Mouse (Mus musculus) hindbrain, embryonic 15.5 days (tissue): Measurements from ENCODE around the gene Crtc3. TPM values are rescaled to one million over a fixed set of nuclear protein-coding genes. Genes with fewer than 3 reads are reported as not detected.

Experiments
- ATAC-seq: fragments of 200-750 bp; cut with Nextera tagmentation; 2 replicates; pipeline ENCODE4 v1.8.0; 2017; ENCODE audit warnings: low read depth, moderate number of reproducible peaks, moderate TSS enrichment; ENCODE audit not compliant: low FRiP score
- H3K27ac ChIP-seq: fragments of 300-500 bp; sonication (generic); replicated peaks from 2 replicates; pipeline ENCODE4 v1.5.1; 2015; ENCODE audit warnings: mild to moderate bottlenecking, inconsistent platforms
- H3K27me3 ChIP-seq: fragments of 300-500 bp; sonication (generic); 2 replicates; pipeline ENCODE4 v1.6.1; 2015; ENCODE audit warnings: control low read depth, inconsistent platforms
- H3K36me3 ChIP-seq: fragments of 300-500 bp; sonication (generic); 2 replicates; pipeline ENCODE4 v1.6.1; 2015; ENCODE audit warnings: control low read depth, inconsistent platforms
- H3K4me1 ChIP-seq: fragments of 300-500 bp; sonication (generic); replicated peaks from 2 replicates; pipeline ENCODE4 v1.6.1; 2015; ENCODE audit warnings: control low read depth, inconsistent platforms
- H3K4me2 ChIP-seq: fragments of 300-500 bp; sonication (generic); 2 replicates; pipeline ENCODE4 v1.6.1; 2015; ENCODE audit warnings: moderate library complexity, mild to moderate bottlenecking, inconsistent platforms
- H3K4me3 ChIP-seq: fragments of 300-500 bp; sonication (generic); 2 replicates; pipeline ENCODE4 v1.5.1; 2015; ENCODE audit warnings: mild to moderate bottlenecking, inconsistent platforms
- H3K9ac ChIP-seq: fragments of 300-500 bp; sonication (generic); 2 replicates; pipeline ENCODE4 v1.6.1; 2015; ENCODE audit warnings: inconsistent platforms
- H3K9me3 ChIP-seq: fragments of 300-500 bp; sonication (generic); 2 replicates; pipeline ENCODE4 v1.6.1; 2016; ENCODE audit warnings: control low read depth, inconsistent platforms
- WGBS: fragments of 180-500 bp; shearing (Covaris S2); methylation state at CpG from one replicate; pipeline ENCODE4 v1.1.7; 2015; 5-methylcytosine and 5-hydroxymethylcytosine counted together
- polyA plus RNA-seq: library from polyadenylated mRNA; unstranded; fragments of >200 nt; fragmentation: Nextera tagmentation; extraction: Ambion mirVana; gene quantifications from 2 replicates; pipeline ENCODE4 v1.2.1, GENCODE M21; 2015

Gene Crtc3
- polyA plus RNA-seq, 1 experiment from 2014 or later: 17.7 TPM

DNA sequence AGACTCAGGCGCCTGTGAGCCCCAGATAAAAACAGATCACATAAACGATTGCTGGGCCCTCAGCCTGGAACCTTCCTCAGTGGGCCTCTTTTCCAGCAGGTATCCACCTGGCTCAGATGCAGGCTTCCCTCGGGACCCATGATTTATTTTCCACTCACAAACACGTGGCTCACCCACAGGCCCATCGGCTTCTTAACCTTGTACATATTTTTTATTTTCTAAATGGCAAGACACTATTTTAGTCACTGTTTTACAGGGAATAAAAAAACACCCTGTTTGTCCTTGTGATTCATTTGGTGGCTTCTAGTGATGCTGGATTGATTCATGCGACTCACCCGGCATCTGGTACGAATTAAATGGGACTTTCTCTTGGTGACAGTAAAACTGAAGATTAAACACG lies 127.4 kb downstream of the Crtc3 start:
- WGBS: 79% methylated on average over 9 of the region's 9 CpGs
- Histone ChIP-seq H3K4me2 (no peak overlapping the region), H3K27me3 (no peaks in the 10 kb centered on the region)

GRCm38 (mm10) chr7:80558572-80558971 lies 130.1 kb downstream of the Crtc3 start:
- no peaks in the 10 kb centered on the region for H3K27me3 ChIP-seq
- H3K27ac ChIP-seq: no peak overlapping the region
- H3K9me3 ChIP-seq: no peaks in the 10 kb centered on the region
- WGBS: 48% methylated on average over 5 of the region's 5 CpGs
- H3K4me2 ChIP-seq: no peak overlapping the region
- H3K9ac ChIP-seq: no peak overlapping the region
- no peaks in the 10 kb centered on the region for H3K4me1 ChIP-seq
- ATAC-seq: no peak
- no peaks in the 10 kb centered on the region for H3K36me3 ChIP-seq
- no peak overlapping the region for H3K4me3 ChIP-seq

More for the DNA sequence above, 127.4 kb downstream of the Crtc3 start:
- Histone ChIP-seq H3K9me3 (no peaks in the 10 kb centered on the region), H3K4me3 (no peak overlapping the region), H3K4me1 (no peaks in the 10 kb centered on the region), H3K36me3 (no peaks in the 10 kb centered on the region), H3K9ac (no peak overlapping the region), H3K27ac (no peak overlapping the region)
- ATAC-seq: no peak

DNA sequence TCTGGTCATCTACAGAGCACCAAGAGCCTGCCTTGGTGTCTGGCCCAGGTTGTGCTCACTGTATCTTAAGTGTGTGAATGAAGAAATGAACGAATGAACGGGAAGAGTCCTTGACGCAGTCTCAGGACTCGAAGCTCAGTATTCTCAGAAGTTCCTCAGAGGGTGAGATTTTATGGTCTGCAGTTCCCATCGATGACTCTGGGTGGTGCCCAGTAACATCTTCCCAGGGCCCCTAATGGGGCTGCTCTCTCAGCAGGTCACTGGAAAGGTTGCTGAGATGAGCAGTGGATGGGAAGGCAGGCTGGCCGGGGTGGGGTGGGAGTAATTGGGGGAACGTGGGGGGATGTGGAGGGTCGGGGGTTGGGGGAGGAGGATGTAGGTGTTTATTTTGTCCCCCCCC lies 130.6 kb downstream of the Crtc3 start:
- Histone ChIP-seq H3K27ac (no peak overlapping the region), H3K27me3 (no peaks in the 10 kb centered on the region), H3K4me3 (no peak overlapping the region), H3K36me3 (no peaks in the 10 kb centered on the region), H3K9me3 (no peaks in the 10 kb centered on the region), H3K4me2 (no peak overlapping the region), H3K4me1 (no peaks in the 10 kb centered on the region), H3K9ac (no peak overlapping the region)
- no peak for ATAC-seq
- 59% methylated on average over 8 of the region's 8 CpGs for WGBS

GRCm38 (mm10) chr7:80557161-80557560 lies 131.5 kb downstream of the Crtc3 start:
- Histone ChIP-seq H3K27me3 (no peaks in the 10 kb centered on the region), H3K36me3 (no peaks in the 10 kb centered on the region), H3K9me3 (no peaks in the 10 kb centered on the region), H3K27ac (no peak overlapping the region), H3K4me3 (no peak overlapping the region), H3K9ac (no peak overlapping the region), H3K4me2 (no peak overlapping the region), H3K4me1 (no peaks in the 10 kb centered on the region)
- WGBS: 82% methylated on average over 4 of the region's 4 CpGs
- no peak for ATAC-seq

- Histone ChIP-seq H3K9ac (no peak overlapping the region), H3K4me1 (no peaks in the 10 kb centered on the region), H3K9me3 (no peaks in the 10 kb centered on the region), H3K36me3 (no peaks in the 10 kb centered on the region), H3K4me2 (no peak overlapping the region), H3K4me3 (no peak overlapping the region), H3K27me3 (no peaks in the 10 kb centered on the region), H3K27ac (no peak overlapping the region)
- ATAC-seq: no peak
- 73% methylated on average over 3 of the region's 3 CpGs for WGBS
These were observed 132.5 kb downstream of the Crtc3 start for GRCm38 (mm10) chr7:80556166-80556565.

- no peak overlapping the region for H3K9ac ChIP-seq
- WGBS: 69% methylated on average over 3 of the region's 3 CpGs
- no peak overlapping the region for H3K27ac ChIP-seq
- no peaks in the 10 kb centered on the region for H3K27me3 ChIP-seq
- ATAC-seq: no peak
- H3K4me2 ChIP-seq: no peak overlapping the region
- no peak overlapping the region for H3K4me3 ChIP-seq
- no peaks in the 10 kb centered on the region for H3K36me3 ChIP-seq
- no peaks in the 10 kb centered on the region for H3K4me1 ChIP-seq
- H3K9me3 ChIP-seq: no peaks in the 10 kb centered on the region
These were observed 133.5 kb downstream of the Crtc3 start for GRCm38 (mm10) chr7:80555146-80555545.

- Histone ChIP-seq H3K4me1 (no peaks in the 10 kb centered on the region), H3K4me3 (no peak overlapping the region), H3K27me3 (no peaks in the 10 kb centered on the region), H3K9ac (no peak overlapping the region), H3K36me3 (no peaks in the 10 kb centered on the region), H3K4me2 (no peak overlapping the region), H3K9me3 (no peaks in the 10 kb centered on the region), H3K27ac (0 out of 2 replicates have a peak overlapping the region, but pooled peaks have one; percentile 32)
- WGBS: 69% methylated on average over 22 of the region's 22 CpGs
- no peak for ATAC-seq
These were observed 134.3 kb downstream of the Crtc3 start for GRCm38 (mm10) chr7:80554180-80555021.

GRCm38 (mm10) chr7:80548513-80549260 lies 140.0 kb downstream of the Crtc3 start:
- H3K4me1 ChIP-seq: no peaks in the 10 kb centered on the region
- ATAC-seq: no peak
- H3K27ac ChIP-seq: no peak overlapping the region
- H3K9me3 ChIP-seq: no peaks in the 10 kb centered on the region
- 85% methylated on average over 7 of the region's 7 CpGs for WGBS
- no peak overlapping the region for H3K4me3 ChIP-seq
- H3K27me3 ChIP-seq: no peaks in the 10 kb centered on the region
- no peak overlapping the region for H3K9ac ChIP-seq
- H3K36me3 ChIP-seq: no peaks in the 10 kb centered on the region
- H3K4me2 ChIP-seq: no peak overlapping the region

DNA sequence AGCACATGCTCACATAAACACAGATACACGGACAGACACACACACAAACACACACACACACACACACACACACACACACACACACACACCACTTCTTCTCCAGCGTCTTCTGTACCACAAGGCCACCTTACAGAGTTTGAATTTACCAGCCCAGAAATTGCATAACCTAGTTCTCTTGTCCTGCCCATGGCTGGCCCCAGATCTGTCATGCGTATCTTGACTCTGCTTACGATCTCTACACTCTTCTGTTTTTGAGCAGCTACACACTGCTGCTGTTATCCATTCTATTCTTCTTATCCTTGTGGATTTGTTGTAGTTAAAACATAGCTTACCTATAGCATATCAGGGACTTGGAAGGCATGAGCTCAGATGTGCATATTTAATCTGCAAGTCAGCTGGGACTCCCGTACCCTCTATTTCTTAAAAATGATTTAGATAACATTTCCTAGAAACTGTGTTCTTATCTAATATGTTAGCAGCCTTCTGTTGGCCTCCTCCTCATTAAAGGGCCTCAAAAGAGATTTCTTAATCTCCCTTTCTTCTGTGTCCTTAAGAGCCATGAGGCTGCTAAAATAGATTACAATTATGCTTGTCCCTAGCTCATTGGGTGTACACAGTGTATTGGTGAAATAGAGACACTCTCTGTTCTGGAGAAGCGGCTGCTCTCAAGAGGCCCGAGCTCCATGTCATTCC lies 146.4 kb downstream of the Crtc3 start:
- Histone ChIP-seq H3K4me2 (no peak overlapping the region), H3K4me3 (no peak overlapping the region), H3K27ac (no peak overlapping the region), H3K9ac (no peak overlapping the region), H3K9me3 (no peaks in the 10 kb centered on the region), H3K4me1 (no peaks in the 10 kb centered on the region), H3K27me3 (no peaks in the 10 kb centered on the region), H3K36me3 (no peaks in the 10 kb centered on the region)
- ATAC-seq: no peak
- 85% methylated on average over 7 of the region's 7 CpGs for WGBS

- ATAC-seq: no peak
These were observed 149.1 kb downstream of the Crtc3 start for GRCm38 (mm10) chr7:80539581-80539980.

More at GRCm38 (mm10) chr7:80539581-80539980, 149.1 kb downstream of the Crtc3 start:
- Histone ChIP-seq H3K4me2 (no peak overlapping the region), H3K27me3 (no peaks in the 10 kb centered on the region), H3K4me1 (no peaks in the 10 kb centered on the region), H3K9ac (no peak overlapping the region), H3K9me3 (no peaks in the 10 kb centered on the region), H3K4me3 (no peak overlapping the region), H3K36me3 (no peaks in the 10 kb centered on the region), H3K27ac (no peak overlapping the region)
- 62% methylated on average over 5 of the region's 5 CpGs for WGBS
